Mouse (Mus musculus) spleen, adult 10 weeks (tissue): Measurements from ENCODE around the gene Olfr705. TPM values are rescaled to one million over a fixed set of nuclear protein-coding genes. Genes with fewer than 3 reads are reported as not detected.

ENCODE experiments used
- polyA plus RNA-seq: library from polyadenylated mRNA; stranded (reverse); fragments of 350-450 nt; fragmentation: Illumina TruSeq; extraction: RNeasy Lipid Tissue Mini Kit (QIAGEN cat#74804); gene quantifications from one replicate; pipeline ENCODE4 v1.2.3, GENCODE M21; 2015; ENCODE audit warnings: low replicate concordance; ENCODE audit not compliant: insufficient read depth

The Olfr705 gene
- not detected for polyA plus RNA-seq

DNA sequence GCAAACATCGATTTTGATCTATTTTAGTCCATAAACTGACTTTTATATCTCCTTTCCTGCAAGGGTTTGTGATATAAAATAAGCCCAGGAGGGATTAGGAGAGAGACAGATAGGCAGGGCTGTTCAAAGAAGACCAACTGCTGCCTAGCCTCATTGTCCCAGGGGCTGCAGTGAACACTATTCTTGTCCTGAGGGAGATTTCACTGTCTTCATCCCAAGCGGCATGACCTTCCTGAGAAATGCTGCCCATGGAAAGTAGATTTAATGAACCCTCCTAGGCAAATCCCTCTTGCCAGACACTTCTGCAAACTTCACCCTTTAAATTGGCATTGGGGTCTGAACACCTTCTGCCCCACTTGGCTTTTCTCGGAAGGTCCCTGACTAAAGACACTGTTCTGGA is at the start of gene Olfr705:
Gene Olfr705 (minus strand): TSS at position 101 of the 400 bp plus-strand sequence.

DNA sequence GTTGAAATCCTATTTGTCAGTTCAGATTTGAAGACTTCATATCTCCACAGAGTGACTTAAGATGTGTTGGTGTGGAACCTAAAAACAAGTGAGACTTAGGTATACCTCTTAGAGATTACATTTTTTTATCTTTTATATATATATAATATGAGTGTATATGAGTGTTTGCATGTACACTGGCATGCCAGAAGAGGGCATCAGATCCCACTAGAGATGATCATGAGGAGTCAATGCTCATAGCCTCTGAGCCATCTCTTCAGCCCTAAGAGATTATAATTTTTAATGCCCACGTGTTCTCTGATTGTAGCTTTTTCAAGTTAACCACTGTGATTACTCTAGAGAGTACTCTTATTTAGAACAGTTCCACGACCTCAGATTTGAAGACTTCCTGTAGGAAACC is 31.0 kb upstream of the Olfr705 start, which contains the start of gene Olfr1532-ps1:
Gene Olfr1532-ps1 (plus strand): TSS at position 326 of the 400 bp plus-strand sequence.

DNA sequence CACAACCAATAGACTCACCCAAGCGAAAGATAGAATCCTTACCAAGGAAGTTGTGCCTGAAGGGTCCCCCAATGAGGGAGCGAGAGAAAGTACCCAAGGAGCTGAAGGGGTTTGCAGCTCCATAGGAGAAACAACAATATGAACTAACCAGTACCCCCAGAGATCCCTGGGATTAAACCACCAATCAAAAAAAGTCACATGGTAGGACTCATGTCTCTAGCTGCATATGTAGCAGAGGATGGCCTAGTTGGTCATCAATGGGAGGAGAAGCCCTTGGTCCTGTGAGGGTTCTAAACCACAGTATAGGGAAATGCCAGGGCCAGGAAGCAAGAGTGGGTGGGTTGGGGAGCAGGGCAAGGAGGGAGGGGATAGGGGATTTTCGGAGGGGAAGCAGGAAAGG is 24.4 kb upstream of the Olfr705 start, which contains the start of gene Olfr707:
Gene Olfr707 (minus strand): TSS at position 101 of the 400 bp plus-strand sequence.

DNA sequence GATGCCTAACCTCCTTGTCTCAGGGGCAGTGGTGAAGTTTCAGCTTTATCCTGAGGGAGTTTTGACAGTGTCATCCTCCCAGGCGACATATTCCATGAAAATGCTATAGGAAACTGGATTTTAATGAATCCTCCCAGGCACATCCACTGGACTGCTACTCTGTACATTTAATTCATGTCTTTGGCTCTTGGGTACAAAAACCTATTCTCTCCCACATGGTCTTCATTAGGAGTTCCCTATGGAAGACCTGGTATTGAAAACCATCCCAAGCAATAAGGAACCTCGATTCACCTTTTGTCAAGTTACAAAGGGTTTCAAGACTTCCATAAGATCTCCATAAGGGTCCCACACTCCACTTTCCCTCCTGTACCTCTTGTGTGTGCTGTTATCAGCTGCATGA is 11.4 kb upstream of the Olfr705 start, which contains the start of gene Olfr706:
Gene Olfr706 (minus strand): TSS at position 101 of the 400 bp plus-strand sequence.

DNA sequence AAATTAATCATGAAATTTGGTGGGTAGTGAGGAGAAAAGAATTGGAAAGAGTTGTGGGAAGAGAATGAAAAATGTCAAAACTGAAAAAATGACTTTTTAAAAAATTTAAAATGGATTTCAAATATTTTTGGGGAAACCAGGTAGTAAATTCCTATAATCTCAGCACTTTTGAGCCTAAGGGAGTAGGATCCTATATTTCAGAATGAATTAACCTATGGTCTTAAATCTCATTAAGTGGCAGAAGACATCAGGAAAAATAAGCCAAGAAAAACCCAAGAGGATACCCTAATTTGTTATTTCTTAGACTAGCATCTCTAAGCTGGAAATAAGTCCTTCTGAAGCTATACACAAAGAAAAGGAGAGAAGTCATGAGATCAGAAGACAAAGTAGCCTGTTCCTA is 13.8 kb downstream of the Olfr705 start, which contains the start of gene Olfr704:
Gene Olfr704 (plus strand): TSS at position 301 of the 400 bp plus-strand sequence.

DNA sequence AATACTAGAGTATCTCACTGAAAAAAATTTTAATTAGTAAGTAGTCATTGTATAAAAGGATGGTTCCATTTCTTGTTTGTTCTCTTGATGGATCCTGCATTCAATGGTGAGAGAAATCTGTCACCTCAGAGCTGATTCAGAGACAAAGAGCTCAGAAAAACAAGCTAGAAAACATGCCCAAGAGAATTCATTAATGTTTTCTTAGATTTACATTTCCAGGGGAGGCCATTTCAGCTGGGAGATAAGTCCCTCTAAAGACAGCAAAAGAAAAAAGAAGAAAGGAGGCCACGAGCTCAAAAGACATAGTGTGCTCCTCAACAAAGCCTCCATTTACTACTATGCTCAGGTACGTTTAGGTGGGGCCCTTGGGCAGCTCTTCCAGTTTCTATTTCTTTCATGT is 33.6 kb downstream of the Olfr705 start, which contains the start of gene Olfr703:
Gene Olfr703 (plus strand): TSS at position 301 of the 400 bp plus-strand sequence.

DNA sequence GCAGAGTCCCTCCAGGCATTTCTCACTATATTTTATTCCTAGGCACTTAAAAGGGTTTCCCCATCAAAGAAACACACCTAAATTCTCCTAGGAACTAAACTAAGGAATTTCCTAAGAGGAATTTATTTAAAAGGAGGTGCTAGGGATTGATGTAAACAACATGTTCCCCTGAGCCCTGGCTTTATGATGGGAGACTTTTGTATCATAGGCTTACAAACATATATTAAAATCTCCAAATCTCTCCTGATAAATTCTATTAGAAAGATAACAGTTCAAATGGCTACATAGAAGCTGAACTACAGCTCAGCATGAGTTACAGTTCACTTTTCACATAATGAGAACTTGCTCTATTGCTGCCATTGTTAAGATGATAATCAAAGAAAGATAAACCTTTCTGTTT is 42.9 kb downstream of the Olfr705 start, which contains the start of gene Olfr702:
Gene Olfr702 (minus strand): TSS at position 101 of the 400 bp plus-strand sequence.

Other genes starting within 250 kb of the Olfr705 start
- not detected for gene Olfr693, start 196.3 kb downstream of the Olfr705 start, polyA plus RNA-seq
- gene Olfr694, start 185.1 kb downstream of the Olfr705 start, polyA plus RNA-seq: not detected
- gene Olfr695, start 160.5 kb downstream of the Olfr705 start, polyA plus RNA-seq: not detected
- gene Olfr697, start 134.4 kb downstream of the Olfr705 start, polyA plus RNA-seq: not detected
- gene Olfr698, start 121.5 kb downstream of the Olfr705 start, polyA plus RNA-seq: not detected
- not detected for gene Olfr699, start 83.7 kb downstream of the Olfr705 start, polyA plus RNA-seq
- gene Olfr700, start 68.1 kb downstream of the Olfr705 start, polyA plus RNA-seq: not detected
- not detected for gene Olfr701, start 62.8 kb downstream of the Olfr705 start, polyA plus RNA-seq
- not detected for gene Olfr702, start 43.0 kb downstream of the Olfr705 start, polyA plus RNA-seq
- not detected for gene Olfr703, start 33.5 kb downstream of the Olfr705 start, polyA plus RNA-seq
- gene Olfr704, start 13.7 kb downstream of the Olfr705 start, polyA plus RNA-seq: not detected
- gene Olfr706, start 11.3 kb upstream of the Olfr705 start, polyA plus RNA-seq: not detected
- not detected for gene Olfr707, start 24.4 kb upstream of the Olfr705 start, polyA plus RNA-seq
- gene Olfr1532-ps1, start 31.1 kb upstream of the Olfr705 start, polyA plus RNA-seq: not detected
- not detected for gene Olfr709-ps1, start 55.3 kb upstream of the Olfr705 start, polyA plus RNA-seq
- gene Olfr710, start 71.4 kb upstream of the Olfr705 start, polyA plus RNA-seq: not detected
- gene Olfr6, start 87.0 kb upstream of the Olfr705 start, polyA plus RNA-seq: not detected
- not detected for gene Olfr711, start 98.6 kb upstream of the Olfr705 start, polyA plus RNA-seq
- gene Olfr2, start 129.2 kb upstream of the Olfr705 start, polyA plus RNA-seq: not detected
- gene Olfr713, start 154.3 kb upstream of the Olfr705 start, polyA plus RNA-seq: not detected
- gene Olfr714, start 194.1 kb upstream of the Olfr705 start, polyA plus RNA-seq: not detected
- gene Olfr17, start 216.3 kb upstream of the Olfr705 start, polyA plus RNA-seq: not detected
- not detected for gene Olfr715b, start 233.5 kb upstream of the Olfr705 start, polyA plus RNA-seq